Mouse (Mus musculus) WW6 (cell line): ENCODE measurements around the gene Pate4.
"Not testable (repeated sequence)": the region's sequence is repeated elsewhere in the genome, so short reads cannot be mapped to it uniquely, and the experiment has no call there.

Experiments
- DNase-seq: peaks from one replicate; pipeline ENCODE4 v3.0.0-alpha.2; 2013; ENCODE audit warnings: low read depth, low spot score

The Pate4 gene

GRCm38 (mm10) chr9:35611841-35612240 is at the start of gene Pate4:
Gene Pate4, minus strand, starts transcription at chr9:35611941.
- no peak for DNase-seq

GRCm38 (mm10) chr9:35648102-35648501 is 36.4 kb upstream of the Pate4 start, which contains the start of gene Pate3:
Gene Pate3, minus strand, starts transcription at chr9:35648202.
- DNase-seq = no peak

- DNase-seq = no peak
These were observed 21.2 kb upstream of the Pate4 start for GRCm38 (mm10) chr9:35632981-35633380.

- not testable (repeated sequence) for DNase-seq
These were observed 5.0 kb upstream of the Pate4 start for GRCm38 (mm10) chr9:35616784-35617183.

- DNase-seq = no peak
These were observed 2.3 kb upstream of the Pate4 start for GRCm38 (mm10) chr9:35614005-35614404.

- no peak for DNase-seq
These were observed 3.9 kb downstream of the Pate4 start for GRCm38 (mm10) chr9:35607647-35608405.

GRCm38 (mm10) chr9:35592903-35593302 is 18.8 kb downstream of the Pate4 start:
- no peak for DNase-seq

- DNase-seq = no peak
These were observed 24.1 kb downstream of the Pate4 start for GRCm38 (mm10) chr9:35587674-35588073.

GRCm38 (mm10) chr9:35574416-35574815 is 37.3 kb downstream of the Pate4 start:
- DNase-seq = no peak

- no peak for DNase-seq
These were observed 41.1 kb downstream of the Pate4 start for GRCm38 (mm10) chr9:35570663-35571062.

- DNase-seq = peak; percentile 93
These were observed 41.9 kb downstream of the Pate4 start, which contains the start of the genes Pate2 and Hyls1 for GRCm38 (mm10) chr9:35569571-35570534. Gene Pate2, plus strand, starts transcription at chr9:35570284. Gene Hyls1, minus strand, starts transcription at chr9:35570398.

GRCm38 (mm10) chr9:35567995-35568394 is 43.7 kb downstream of the Pate4 start:
- no peak for DNase-seq

GRCm38 (mm10) chr9:35564536-35565240 is 47.1 kb downstream of the Pate4 start:
- no peak for DNase-seq

- DNase-seq = no peak
These were observed 50.2 kb downstream of the Pate4 start for GRCm38 (mm10) chr9:35561583-35561982.

GRCm38 (mm10) chr9:35561076-35561475 is 50.7 kb downstream of the Pate4 start:
- DNase-seq = no peak

- DNase-seq = peak; percentile 75
These were observed 52.5 kb downstream of the Pate4 start for GRCm38 (mm10) chr9:35559009-35559890.

GRCm38 (mm10) chr9:35558257-35559008 is 53.3 kb downstream of the Pate4 start, which contains the start of the genes Ddx25 and Pus3:
Gene Ddx25, minus strand, starts transcription at chr9:35558528.
Gene Pus3, plus strand, starts transcription at chr9:35558595.
- no peak for DNase-seq
